Mouse (Mus musculus) bone marrow, adult 2 months (tissue): Measurements from ENCODE around the gene Skp1a. TPM values are rescaled to one million over a fixed set of nuclear protein-coding genes. Genes with fewer than 3 reads are reported as not detected.

Experiments used
- H3K27ac ChIP-seq: fragments of 200-500 bp; 2 replicates; pipeline ENCODE4 v1.5.1; 2012; ENCODE audit warnings: low read depth, mild to moderate bottlenecking, control low read depth, inconsistent platforms, low read length; ENCODE audit not compliant: control insufficient read depth, poor library complexity, insufficient read depth
- H3K4me1 ChIP-seq: fragments of 200-500 bp; 2 replicates; pipeline ENCODE4 v1.6.1; 2011; ENCODE audit warnings: low read length; ENCODE audit not compliant: control insufficient read depth, insufficient read depth
- H3K4me3 ChIP-seq: fragments of 200-500 bp; replicated peaks from 2 replicates; pipeline ENCODE3; 2011; ENCODE audit warnings: mild to moderate bottlenecking, low read depth, low read length, control low read depth; ENCODE audit not compliant: control insufficient read depth
- CTCF ChIP-seq: fragments of 200-500 bp; IDR thresholded peaks from 2 replicates; pipeline ENCODE4 v1.5.1; 2011; ENCODE audit warnings: low read length, control low read depth; ENCODE audit not compliant: control insufficient read depth, insufficient read depth
- POLR2A ChIP-seq: fragments of 200-500 bp; IDR thresholded peaks from 2 replicates; pipeline ENCODE4 v1.6.1; 2011; ENCODE audit warnings: low read depth, mild to moderate bottlenecking, control low read depth, low read length, borderline replicate concordance; ENCODE audit not compliant: control insufficient read depth
- WGBS: fragments of 180-500 bp; shearing (Covaris S2); methylation state at CpG from one replicate; pipeline ENCODE4 v1.1.7; 2018; 5-methylcytosine and 5-hydroxymethylcytosine counted together
- polyA plus RNA-seq: library from polyadenylated mRNA; stranded (reverse); fragments of >200 nt; gene quantifications from 2 replicates; pipeline ENCODE4 v1.2.4, GENCODE M21; 2011; ENCODE audit warnings: low replicate concordance; ENCODE audit not compliant: missing spikeins, insufficient read depth, insufficient read length

Gene Skp1a
- polyA plus RNA-seq, 1 experiment: 171 TPM

DNA sequence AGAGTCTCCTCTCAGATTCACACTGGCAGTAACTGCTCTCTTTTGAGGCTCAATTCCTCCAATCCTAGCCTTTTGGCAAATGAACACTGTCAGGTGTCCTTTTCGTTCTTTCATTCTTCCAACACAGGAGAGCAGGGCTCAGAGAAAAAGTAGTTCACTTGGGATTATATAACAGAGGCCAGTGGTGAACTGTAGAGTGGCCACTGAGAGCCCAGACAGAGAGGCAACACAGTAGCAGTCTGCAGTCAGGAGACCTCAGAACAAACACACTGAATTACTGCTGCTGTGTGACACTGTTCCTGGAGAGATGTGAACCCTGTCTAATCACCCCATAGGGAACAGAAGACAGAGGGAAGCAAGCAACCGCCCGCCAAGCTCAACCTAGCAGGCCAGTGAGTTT lies 4.7 kb upstream of the Skp1a start:
- no peaks in the 10 kb centered on the region; the same call in 1 of the 2 replicates for H3K4me1 ChIP-seq
- 81% methylated on average over 3 of the region's 3 CpGs for WGBS
- no peak overlapping the region for H3K4me3 ChIP-seq
- H3K27ac ChIP-seq: no peak overlapping the region
- TF ChIP-seq POLR2A (no peak), CTCF (no peak)

DNA sequence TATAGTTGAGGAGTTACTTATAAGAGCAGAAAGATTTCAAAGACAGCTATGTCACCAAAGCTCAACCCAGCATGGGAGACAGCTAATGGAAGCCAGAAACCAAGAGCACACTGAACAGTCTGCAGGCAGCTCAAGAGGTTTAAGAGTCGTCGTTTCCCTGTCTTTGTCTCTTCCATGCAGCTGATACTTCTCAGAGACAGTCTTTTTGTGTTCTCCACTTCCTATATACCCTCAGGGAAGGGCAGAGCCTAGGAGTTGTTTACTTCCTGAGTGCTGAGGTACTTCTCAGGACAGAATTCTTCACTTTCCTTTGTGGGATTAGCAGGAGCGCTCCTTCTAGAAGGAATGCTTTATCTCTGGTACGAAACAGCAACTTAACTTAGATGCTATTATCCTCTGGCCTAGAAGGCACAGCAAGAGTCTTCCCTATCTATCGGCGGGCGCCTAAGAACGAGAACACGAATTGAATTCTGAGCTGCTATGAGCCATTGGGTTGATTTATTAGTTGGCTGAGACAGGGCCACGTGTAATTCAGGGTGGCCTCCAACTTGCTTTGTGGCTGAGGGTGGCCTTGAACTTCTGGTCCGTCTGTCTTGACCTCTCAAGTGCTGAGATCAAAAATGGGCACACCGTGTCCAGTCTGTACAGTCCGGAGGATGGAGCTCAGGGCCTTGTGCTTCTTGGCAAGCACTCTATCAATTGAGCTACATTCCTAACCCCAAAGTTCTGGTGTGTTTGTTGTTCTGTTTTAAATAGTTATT lies 4.1 kb upstream of the Skp1a start:
- H3K27ac ChIP-seq: no peak overlapping the region
- no peaks in the 10 kb centered on the region; the same call in 1 of the 2 replicates for H3K4me1 ChIP-seq
- TF ChIP-seq CTCF (no peak), POLR2A (no peak)
- 81% methylated on average over 13 of the region's 13 CpGs for WGBS
- no peak overlapping the region for H3K4me3 ChIP-seq

DNA sequence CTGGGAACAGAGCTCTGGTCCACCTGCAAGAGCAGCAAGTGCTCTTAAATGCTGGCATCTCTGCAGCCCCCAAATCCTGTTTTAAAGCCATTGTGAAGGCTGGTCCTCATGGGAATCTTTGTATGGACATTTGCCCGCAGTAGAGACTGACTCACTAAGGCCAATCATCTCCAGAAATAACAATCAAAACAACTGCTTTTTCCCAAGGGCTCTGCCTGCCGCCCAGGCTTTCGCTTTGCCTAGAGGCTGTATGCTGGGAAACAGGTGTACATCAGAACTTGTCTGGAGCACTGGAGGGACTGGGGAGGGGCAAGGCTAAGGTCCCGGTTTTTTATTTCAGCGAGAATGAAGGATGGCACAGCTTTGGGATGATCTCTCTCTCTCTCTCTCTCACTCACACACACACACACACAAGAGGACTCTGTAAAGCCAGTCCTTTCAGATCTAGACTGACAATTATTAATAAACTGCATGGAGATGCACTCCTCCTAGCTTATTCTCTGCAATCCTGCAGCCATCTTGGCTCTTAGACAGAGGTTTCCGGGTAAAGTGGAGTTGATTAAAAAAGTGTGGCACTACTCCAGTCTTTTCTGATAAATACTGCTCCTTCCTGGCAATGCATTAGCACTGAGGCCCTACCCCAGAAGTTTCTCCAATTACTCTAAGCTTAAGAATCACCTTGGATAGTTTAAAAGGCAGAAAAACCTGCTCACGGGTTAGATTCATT lies 2.9 kb upstream of the Skp1a start:
- Histone ChIP-seq H3K27ac (no peak overlapping the region), H3K4me1 (no peaks in the 10 kb centered on the region; the same call in 1 of the 2 replicates), H3K4me3 (no peak overlapping the region)
- TF ChIP-seq POLR2A: no peak
- TF ChIP-seq CTCF: no peak
- 88% methylated on average over 7 of the region's 7 CpGs for WGBS

DNA sequence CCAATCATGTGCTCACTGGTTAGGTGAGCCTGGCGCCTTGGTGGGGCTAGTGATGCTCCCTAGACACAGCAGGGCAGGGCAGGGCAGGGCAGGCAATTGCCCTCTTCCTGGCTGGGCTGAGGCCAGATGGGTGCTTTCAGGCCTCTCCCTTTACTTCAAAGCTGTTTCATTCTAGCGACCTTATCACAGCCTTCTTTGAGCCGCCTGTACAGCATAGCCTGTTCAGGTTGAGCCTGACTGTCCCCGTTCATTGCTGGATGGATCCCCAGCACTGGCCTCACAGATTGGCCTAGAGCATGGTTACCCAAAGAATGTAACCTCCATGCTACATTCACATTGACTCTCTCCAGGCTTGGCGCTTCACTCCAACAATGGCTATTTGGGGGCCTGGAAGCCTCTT lies 1.1 kb upstream of the Skp1a start:
- H3K27ac ChIP-seq: no peak overlapping the region
- H3K4me1 ChIP-seq: no peaks in the 10 kb centered on the region; the same call in 1 of the 2 replicates
- 69% methylated on average over 5 of the region's 5 CpGs for WGBS
- TF ChIP-seq POLR2A (no peak), CTCF (no peak)
- no peak overlapping the region for H3K4me3 ChIP-seq

DNA sequence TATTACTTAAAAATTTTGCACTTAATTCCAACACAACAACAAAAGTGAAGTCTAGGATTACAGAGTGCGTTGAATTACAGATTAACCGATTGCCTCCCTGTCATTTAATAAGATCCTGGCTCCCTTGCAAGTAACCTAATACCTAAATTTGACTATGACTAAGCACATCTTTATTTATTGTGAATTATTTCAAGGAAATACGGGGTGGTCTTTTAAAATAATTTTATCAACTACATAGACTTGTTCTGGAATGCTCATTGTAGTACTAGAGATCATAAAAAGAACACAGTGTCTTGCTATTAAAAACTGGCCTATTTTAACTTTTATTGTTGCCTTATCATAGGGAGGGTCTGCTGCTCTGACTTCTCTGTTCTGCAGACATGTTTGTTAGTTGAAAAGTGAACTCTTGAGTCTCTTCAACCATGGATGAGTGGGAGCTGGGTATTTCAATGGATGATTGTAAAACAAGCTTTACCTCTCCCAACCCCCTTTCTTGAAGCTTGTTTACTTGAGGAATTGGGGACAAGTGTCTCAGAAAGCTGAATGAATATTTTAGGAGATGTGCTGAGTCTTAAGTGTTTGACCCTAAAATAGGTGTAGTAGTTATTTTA lies 1.4 kb downstream of the Skp1a start:
- TF ChIP-seq CTCF: no peak
- no peak for TF ChIP-seq POLR2A
- Histone ChIP-seq H3K27ac (no peak overlapping the region), H3K4me1 (no peaks in the 10 kb centered on the region; the same call in 1 of the 2 replicates), H3K4me3 (peak overlapping the region; percentile 36)
- WGBS: 9% methylated on average over 3 of the region's 3 CpGs

DNA sequence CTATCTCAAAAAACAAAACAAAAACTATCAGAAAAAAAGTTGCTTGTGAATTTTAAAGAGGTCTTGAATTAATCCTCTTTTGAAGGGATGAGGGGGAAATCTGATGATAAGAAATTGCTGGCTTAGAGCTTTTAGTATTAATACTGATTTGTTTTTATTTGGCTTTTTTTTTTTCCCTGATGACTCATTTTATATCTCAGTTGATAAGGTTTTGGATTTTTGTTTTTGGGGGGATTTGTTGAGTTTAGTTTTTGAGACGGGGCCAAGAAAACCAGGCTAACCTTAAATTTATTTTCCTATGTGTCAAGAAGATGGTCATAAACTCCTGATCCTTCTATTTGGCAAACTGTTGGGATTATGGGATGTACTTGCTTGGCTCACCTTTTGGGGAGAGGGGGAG lies 2.1 kb downstream of the Skp1a start:
- 95% methylated on average over 1 of the region's 1 CpGs for WGBS
- Histone ChIP-seq H3K4me3 (no peak overlapping the region), H3K27ac (no peak overlapping the region), H3K4me1 (no peaks in the 10 kb centered on the region; the same call in 1 of the 2 replicates)
- no peak for TF ChIP-seq POLR2A
- TF ChIP-seq CTCF: no peak

DNA sequence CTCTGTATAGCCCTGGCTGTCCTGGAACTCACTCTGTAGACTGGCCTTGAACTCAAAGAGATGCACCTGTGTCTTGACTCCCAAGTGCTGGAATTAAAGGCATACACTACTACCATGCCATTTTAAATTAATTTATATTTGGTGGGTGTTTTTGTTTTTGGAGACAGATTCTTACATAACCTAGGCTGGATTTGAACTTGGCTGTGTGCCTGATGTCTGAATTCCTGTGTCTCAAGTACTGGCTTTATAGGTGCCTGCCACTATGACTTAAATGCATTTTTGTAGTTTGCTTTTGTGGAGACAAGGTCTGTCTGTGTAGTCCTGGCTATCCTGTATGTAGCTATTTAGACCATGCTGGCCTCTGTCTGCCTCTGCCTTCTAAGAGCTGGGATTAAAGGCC lies 2.7 kb downstream of the Skp1a start:
- no peak overlapping the region for H3K4me3 ChIP-seq
- no peaks in the 10 kb centered on the region; the same call in 1 of the 2 replicates for H3K4me1 ChIP-seq
- H3K27ac ChIP-seq: no peak overlapping the region
- TF ChIP-seq POLR2A: no peak
- no peak for TF ChIP-seq CTCF

DNA sequence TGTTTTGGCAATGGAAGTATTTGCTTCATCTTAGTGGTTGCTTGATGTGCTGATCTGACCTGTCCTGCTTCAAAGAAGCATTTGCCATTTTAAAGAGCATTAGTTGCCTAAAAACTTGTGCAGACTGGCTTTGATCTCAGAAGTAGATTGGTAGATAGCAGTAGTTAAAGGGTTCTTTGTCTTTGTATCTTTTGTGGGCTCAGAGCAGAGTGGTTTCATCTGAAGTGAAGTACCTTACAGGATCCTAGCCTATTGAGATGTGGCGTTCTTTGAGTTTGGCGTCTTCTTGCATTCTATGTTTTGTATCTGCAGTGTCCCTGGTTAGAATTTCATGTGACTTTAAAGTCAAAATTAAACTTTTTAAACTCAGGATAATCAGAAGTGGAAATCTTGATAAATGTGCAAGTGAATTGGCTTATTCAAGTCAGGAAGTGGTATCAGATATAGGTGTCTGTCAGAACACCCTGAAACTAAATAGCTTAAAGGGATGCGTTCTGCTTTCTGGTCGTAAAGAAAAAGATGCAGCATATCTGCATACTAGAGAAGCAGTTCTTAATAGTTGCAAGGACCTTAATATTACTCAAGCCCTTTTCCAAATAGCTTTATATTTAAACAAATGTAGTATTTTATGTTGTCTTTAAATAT lies 9.2 kb downstream of the Skp1a start:
- Histone ChIP-seq H3K27ac (no peak overlapping the region), H3K4me1 (no peaks in the 10 kb centered on the region), H3K4me3 (no peak overlapping the region)
- 80% methylated on average over 4 of the region's 4 CpGs for WGBS
- no peak for TF ChIP-seq CTCF
- no peak for TF ChIP-seq POLR2A
